Mouse (Mus musculus): ENCODE results near the gene Psmd14. TPM values are rescaled to one million over a fixed set of nuclear protein-coding genes. Genes with fewer than 3 reads are reported as not detected.

Psmd14 gene
- polyA plus RNA-seq, 1 experiment from 2014 or later: 287 TPM

- Histone ChIP-seq H3K4me3 (no peak overlapping the region), H3K27ac (no peak overlapping the region), H3K27me3 (ENCODE audit: poor library complexity, severe bottlenecking) (peaks cover 14% of the 10 kb centered on the region), H3K36me3 (replicated peaks) (no peaks in the 10 kb centered on the region), H3K9me3 (no peaks in the 10 kb centered on the region), H3K4me1 (peaks cover 14% of the 10 kb centered on the region)
- 84% methylated on average over 1 of the region's 1 CpGs for WGBS
- no peak for DNase-seq (ENCODE audit: extremely low spot score, low spot score)
These were observed 112.1 kb downstream of the Psmd14 start for GRCm38 (mm10) chr2:61823426-61824140.

- H3K27ac ChIP-seq: no peak overlapping the region
- DNase-seq (ENCODE audit: extremely low spot score, low spot score): no peak
- H3K27me3 ChIP-seq (ENCODE audit: poor library complexity, severe bottlenecking): no peaks in the 10 kb centered on the region
- H3K9me3 ChIP-seq: no peaks in the 10 kb centered on the region
- no peak overlapping the region for H3K4me3 ChIP-seq
- 79% methylated on average over 2 of the region's 2 CpGs for WGBS
- H3K36me3 ChIP-seq (replicated peaks): no peaks in the 10 kb centered on the region
- H3K4me1 ChIP-seq: no peaks in the 10 kb centered on the region
These were observed 125.8 kb downstream of the Psmd14 start for GRCm38 (mm10) chr2:61837243-61837806.

Small RNA genes lying within 50 kb of the gene (microRNA-seq; reads per million reads assigned to microRNA genes)
- gene Gm22403: not detected

Other genes starting within 250 kb of the Psmd14 start
- gene Tank, start 133.1 kb upstream of the Psmd14 start, polyA plus RNA-seq (2016; fragmentation: Nextera tagmentation; extraction: Ambion mirVana): 25.3 and 26.9 TPM in 2 replicates
- 2.4 and 5.0 TPM in 2 replicates for gene Tbr1, start 91.2 kb downstream of the Psmd14 start, polyA plus RNA-seq (2016; fragmentation: Nextera tagmentation; extraction: Ambion mirVana)